In the genomic region with DNA sequence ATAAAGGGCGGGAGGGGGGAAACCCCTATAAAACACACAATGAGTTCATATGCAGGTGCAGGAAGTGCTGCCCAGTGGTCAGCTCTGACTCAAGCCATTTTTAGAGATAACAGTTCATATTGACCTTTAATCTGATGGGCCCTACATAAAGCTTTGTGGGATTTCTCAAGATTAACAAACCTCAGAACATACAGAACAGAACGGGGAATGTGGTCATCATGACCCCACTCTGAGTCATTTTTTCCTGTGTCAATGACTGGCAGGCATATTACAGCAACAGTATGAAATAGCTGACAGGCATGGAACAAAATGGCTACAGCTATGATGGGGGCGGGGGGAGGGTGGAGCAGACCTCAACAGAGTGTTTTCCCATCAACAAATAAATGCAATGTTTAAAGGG, we compare ENCODE assay signal across 25 mouse cellular contexts. TPM values are rescaled to one million over a fixed set of nuclear protein-coding genes. Genes with fewer than 3 reads are reported as not detected.
A peak's percentile ranks its signal among the peaks of the same experiment; 100 is the strongest.
DNase-seq lines count a peak whose midpoint lies in the region; ATAC-seq and TF ChIP-seq lines count a peak whose summit lies in the region.
"Had no signal": no experiment of that assay in that cellular context is flagged by ENCODE, and none has a peak within 500 bp of the region (broad histone marks: within the 10 kb centered on the region; RNA-seq: fewer than 3 reads in every experiment).

No protein-coding gene starts in this region.

- 0 out of 2 replicates have a peak, but pooled peaks cover 4% of the 10 kb centered on the region for H3K36me3 ChIP-seq in kidney, embryonic 16.5 days (ENCODE audit: insufficient read depth, low read length)
- no peaks in the 10 kb centered on the region for H3K36me3 ChIP-seq in hindbrain, embryonic 12.5 days
- H3K36me3 ChIP-seq: neural tube, embryonic 15.5 days had no signal

- peaks cover 9% of the 10 kb centered on the region for H3K4me1 ChIP-seq in embryonic fibroblast, embryonic 13.5 days (ENCODE audit: control insufficient read depth, insufficient read depth, low read length)
- H3K4me1 ChIP-seq in kidney, embryonic 16.5 days (ENCODE audit: insufficient read depth, low read length), result peaks cover 13% of the 10 kb centered on the region
- H3K4me1 ChIP-seq in hindbrain, embryonic 12.5 days, result peaks cover 16% of the 10 kb centered on the region

- whole genome bisulfite sequencing in kidney, embryonic 16.5 days, result 81% methylated on average over 3 of the region's 3 CpGs
- 86% methylated on average over 3 of the region's 3 CpGs for WGBS in hindbrain, embryonic 12.5 days

- no peak overlapping the region for H3K4me3 ChIP-seq in embryonic fibroblast, embryonic 13.5 days (ENCODE audit: insufficient read depth, low read length)
- H3K4me3 ChIP-seq in kidney, embryonic 16.5 days (ENCODE audit: low read length), result no peak overlapping the region
- H3K4me3 ChIP-seq in hindbrain, embryonic 12.5 days, result no peak overlapping the region
- H3K4me3 ChIP-seq: embryonic facial prominence, embryonic 15.5 days; forebrain, embryonic 12.5 days; left cerebral cortex, adult 2 months; limb, embryonic 10.5 days; liver, embryonic 12.5 days; midbrain, embryonic 10.5 days; neural tube, embryonic 15.5 days had no signal

- H3K27ac ChIP-seq in embryonic fibroblast, embryonic 13.5 days (ENCODE audit: insufficient read depth, low read length), result peak overlapping the region; percentile 54; the same call in 1 of the 2 replicates
- H3K27ac ChIP-seq in kidney, embryonic 16.5 days (ENCODE audit: low read length), result no peak overlapping the region
- no peak overlapping the region for H3K27ac ChIP-seq in hindbrain, embryonic 12.5 days
- H3K27ac ChIP-seq: embryonic facial prominence, embryonic 15.5 days; forebrain, embryonic 12.5 days; hindbrain, embryonic 14.5 days; left cerebral cortex, adult 2 months; limb, embryonic 10.5 days; liver, embryonic 12.5 days; midbrain, embryonic 10.5 days; neural tube, embryonic 15.5 days had no signal

- H3K9ac ChIP-seq in kidney, embryonic 16.5 days (replicated peaks; ENCODE audit: low read length), result no peak overlapping the region
- no peak overlapping the region for H3K9ac ChIP-seq in hindbrain, embryonic 12.5 days
- H3K9ac ChIP-seq: embryonic facial prominence, embryonic 15.5 days; forebrain, embryonic 12.5 days; hindbrain, embryonic 14.5 days; liver, embryonic 12.5 days; neural tube, embryonic 15.5 days had no signal

- H3K27me3 ChIP-seq in kidney, embryonic 16.5 days (ENCODE audit: insufficient read depth, low read length), result no peaks in the 10 kb centered on the region
- H3K27me3 ChIP-seq in hindbrain, embryonic 12.5 days, result no peaks in the 10 kb centered on the region
- H3K27me3 ChIP-seq: embryonic facial prominence, embryonic 15.5 days; forebrain, embryonic 12.5 days; liver, embryonic 12.5 days; neural tube, embryonic 15.5 days had no signal

- no peak overlapping the region for H3K4me2 ChIP-seq in kidney, embryonic 16.5 days (replicated peaks; ENCODE audit: low read depth, low read length)
- H3K4me2 ChIP-seq in hindbrain, embryonic 12.5 days (replicated peaks), result no peak overlapping the region
- H3K4me2 ChIP-seq: embryonic facial prominence, embryonic 15.5 days; forebrain, embryonic 12.5 days; hindbrain, embryonic 14.5 days; liver, embryonic 12.5 days; neural tube, embryonic 15.5 days had no signal

- no peak for TF ChIP-seq CTCF in embryonic fibroblast, embryonic 13.5 days (IDR thresholded peaks at IDR 0.05; ENCODE audit: borderline replicate concordance, insufficient read depth, low read length)

- TF ChIP-seq POLR2A in embryonic fibroblast, embryonic 13.5 days (IDR thresholded peaks at IDR 0.05; ENCODE audit: low read depth, low read length), result no peak

- no peaks in the 10 kb centered on the region for H3K9me3 ChIP-seq in kidney, embryonic 16.5 days (ENCODE audit: low read length)
- no peaks in the 10 kb centered on the region for H3K9me3 ChIP-seq in hindbrain, embryonic 12.5 days (replicated peaks)
- H3K9me3 ChIP-seq: embryonic facial prominence, embryonic 15.5 days; forebrain, embryonic 12.5 days; limb, embryonic 10.5 days; liver, embryonic 12.5 days; midbrain, embryonic 10.5 days; neural tube, embryonic 15.5 days had no signal

- peak; percentile 34 for DNase-seq in adrenal gland, adult 2 months
- no peak for DNase-seq in adrenal gland, postnatal 4 days (ENCODE audit: low spot score in 2 of 2)
- DNase-seq in layer of hippocampus, adult 8-10 months (ENCODE audit: low spot score in 2 of 2), result no peak
- DNase-seq: cerebellum, adult 11 months; cerebellum, postnatal 14 days; embryo, embryonic 11 days; gastrocnemius, postnatal 14 days; kidney, adult 18-20 months; right cerebral cortex, postnatal 4 days had no signal

- ATAC-seq in CD4-positive, CD25-positive, alpha-beta regulatory T cell, adult 4 months, result peak; percentile 66
- peak; percentile 58 for ATAC-seq in monocyte, adult 5-6 weeks (replicated peaks; ENCODE audit: insufficient number of reproducible peaks, low FRiP score, low TSS enrichment, poor library complexity, severe bottlenecking)
- ATAC-seq in kidney, embryonic 16.5 days (ENCODE audit: low FRiP score, low TSS enrichment), result no peak
- no peak for ATAC-seq in hindbrain, embryonic 12.5 days (ENCODE audit: low FRiP score)
- ATAC-seq: liver, embryonic 12.5 days had no signal

RNA-seq across cellular contexts. Expression of gene Dpep2nb, which starts 1.4 kb away (rescaled TPM):
- total RNA-seq in adrenal gland, adult 2 months (2021), result not detected
- polyA plus RNA-seq in adrenal gland, adult 2 months (2012; rRNA removed), result not detected in 2 replicates
- total RNA-seq in adrenal gland, postnatal 4 days (2021), result not detected
- polyA plus RNA-seq in CD4-positive, CD25-positive, alpha-beta regulatory T cell, adult 4 months (2017; shearing (Covaris generic)), result not detected
- not detected in 2 replicates for polyA plus RNA-seq in embryonic fibroblast, embryonic 13.5 days (2011; ENCODE audit: insufficient read length, low read depth, missing spikeins)
- total RNA-seq in monocyte, adult 5-6 weeks (2017), result 1.2 to 2.1 TPM (median 1.3 TPM) in 3 replicates
- polyA plus RNA-seq in kidney, embryonic 16.5 days (2015; fragmentation: Nextera tagmentation; extraction: Ambion mirVana), result not detected in 2 replicates
- not detected for total RNA-seq in layer of hippocampus, adult 8-10 months (2022)
- polyA plus RNA-seq in hindbrain, embryonic 12.5 days (2016; fragmentation: Nextera tagmentation; extraction: Ambion mirVana), result not detected in 2 replicates
- total RNA-seq: gastrocnemius, postnatal 14 days; heart, adult 8-10 months; left cerebral cortex, adult 2 months had no signal
- polyA plus RNA-seq: embryonic facial prominence, embryonic 15.5 days; forebrain, embryonic 12.5 days; hindbrain, embryonic 14.5 days; limb, embryonic 10.5 days; liver, embryonic 12.5 days; lung, embryonic 16.5 days had no signal

RNA-seq across cellular contexts. Expression of gene Ddx28, which starts 4.5 kb away (rescaled TPM):
- 10 to 100 TPM; 16.1 to 17.3 TPM for total RNA-seq in adrenal gland, adult 2 months (2021)
- 12.5 and 13.2 TPM in 2 replicates for polyA plus RNA-seq in adrenal gland, adult 2 months (2012; rRNA removed)
- total RNA-seq in adrenal gland, postnatal 4 days (2021), result 10 to 100 TPM; 15.4 to 16.2 TPM
- polyA plus RNA-seq in CD4-positive, CD25-positive, alpha-beta regulatory T cell, adult 4 months (2017; shearing (Covaris generic)), result 10 to 100 TPM in 1 of 2 experiments, 1 to 10 TPM in 1; 8.4 to 13.2 TPM
- polyA plus RNA-seq in embryonic fibroblast, embryonic 13.5 days (2011; ENCODE audit: insufficient read length, low read depth, missing spikeins), result 7.3 and 8.8 TPM in 2 replicates
- total RNA-seq in monocyte, adult 5-6 weeks (2017), result 25.7 to 34.8 TPM (median 33.9 TPM) in 3 replicates
- 19.8 and 21.2 TPM in 2 replicates for polyA plus RNA-seq in kidney, embryonic 16.5 days (2015; fragmentation: Nextera tagmentation; extraction: Ambion mirVana)
- total RNA-seq in layer of hippocampus, adult 8-10 months (2022), result 10 to 100 TPM; 12.9 to 15.3 (median 13.6) TPM
- polyA plus RNA-seq in hindbrain, embryonic 12.5 days (2016; fragmentation: Nextera tagmentation; extraction: Ambion mirVana), result 18.4 and 19.9 TPM in 2 replicates

RNA-seq across cellular contexts. Expression of gene Dus2, which starts 16.0 kb away (rescaled TPM):
- total RNA-seq in adrenal gland, adult 2 months (2021), result 10 to 100 TPM; 13.6 to 19.6 TPM
- 5.5 and 5.6 TPM in 2 replicates for polyA plus RNA-seq in adrenal gland, adult 2 months (2012; rRNA removed)
- 10 to 100 TPM; 15.0 to 15.3 TPM for total RNA-seq in adrenal gland, postnatal 4 days (2021)
- 10 to 100 TPM; 24.3 to 30.5 TPM for polyA plus RNA-seq in CD4-positive, CD25-positive, alpha-beta regulatory T cell, adult 4 months (2017; shearing (Covaris generic))
- 13.4 and 17.4 TPM in 2 replicates for polyA plus RNA-seq in embryonic fibroblast, embryonic 13.5 days (2011; ENCODE audit: insufficient read length, low read depth, missing spikeins)
- 4.4 to 16.1 TPM (median 14.3 TPM) in 3 replicates for total RNA-seq in monocyte, adult 5-6 weeks (2017)
- polyA plus RNA-seq in kidney, embryonic 16.5 days (2015; fragmentation: Nextera tagmentation; extraction: Ambion mirVana), result 19.7 and 24.6 TPM in 2 replicates
- 10 to 100 TPM; 20.5 to 23.4 (median 21.8) TPM for total RNA-seq in layer of hippocampus, adult 8-10 months (2022)
- 16.3 and 20.7 TPM in 2 replicates for polyA plus RNA-seq in hindbrain, embryonic 12.5 days (2016; fragmentation: Nextera tagmentation; extraction: Ambion mirVana)

RNA-seq across cellular contexts. Expression of gene Dpep3, which starts 27.9 kb away (rescaled TPM):
- not detected for total RNA-seq in adrenal gland, adult 2 months (2021)
- 0.21 TPM in 1 of 2 replicates, not detected in the other for polyA plus RNA-seq in adrenal gland, adult 2 months (2012; rRNA removed)
- not detected for total RNA-seq in adrenal gland, postnatal 4 days (2021)
- not detected for polyA plus RNA-seq in CD4-positive, CD25-positive, alpha-beta regulatory T cell, adult 4 months (2017; shearing (Covaris generic))
- not detected in 2 replicates for polyA plus RNA-seq in embryonic fibroblast, embryonic 13.5 days (2011; ENCODE audit: insufficient read length, low read depth, missing spikeins)
- 0.96 to 1.7 TPM (median 0.97 TPM) in 3 replicates for total RNA-seq in monocyte, adult 5-6 weeks (2017)
- not detected in 2 replicates for polyA plus RNA-seq in kidney, embryonic 16.5 days (2015; fragmentation: Nextera tagmentation; extraction: Ambion mirVana)
- total RNA-seq in layer of hippocampus, adult 8-10 months (2022), result not detected
- not detected in 2 replicates for polyA plus RNA-seq in hindbrain, embryonic 12.5 days (2016; fragmentation: Nextera tagmentation; extraction: Ambion mirVana)
- total RNA-seq: gastrocnemius, postnatal 14 days; heart, adult 8-10 months; left cerebral cortex, adult 2 months had no signal
- polyA plus RNA-seq: embryonic facial prominence, embryonic 15.5 days; forebrain, embryonic 12.5 days; heart, embryonic 16.5 days; hindbrain, embryonic 14.5 days; limb, embryonic 10.5 days; liver, embryonic 12.5 days; lung, embryonic 16.5 days; midbrain, embryonic 10.5 days; neural tube, embryonic 15.5 days had no signal

RNA-seq across cellular contexts. Expression of gene Slc12a4, which starts 41.2 kb away (rescaled TPM):
- 10 to 100 TPM; 40.2 to 60.5 TPM for total RNA-seq in adrenal gland, adult 2 months (2021)
- 62.4 and 63.2 TPM in 2 replicates for polyA plus RNA-seq in adrenal gland, adult 2 months (2012; rRNA removed)
- 10 to 100 TPM; 30.9 to 40.2 TPM for total RNA-seq in adrenal gland, postnatal 4 days (2021)
- polyA plus RNA-seq in CD4-positive, CD25-positive, alpha-beta regulatory T cell, adult 4 months (2017; shearing (Covaris generic)), result 1 to 10 TPM; 4.5 to 7.2 TPM
- 60.2 and 82.1 TPM in 2 replicates for polyA plus RNA-seq in embryonic fibroblast, embryonic 13.5 days (2011; ENCODE audit: insufficient read length, low read depth, missing spikeins)
- total RNA-seq in monocyte, adult 5-6 weeks (2017), result 2.7 to 13.5 TPM (median 8.1 TPM) in 3 replicates
- 36.1 and 36.2 TPM in 2 replicates for polyA plus RNA-seq in kidney, embryonic 16.5 days (2015; fragmentation: Nextera tagmentation; extraction: Ambion mirVana)
- total RNA-seq in layer of hippocampus, adult 8-10 months (2022), result 10 to 100 TPM; 19.4 to 24.7 (median 22.1) TPM
- 19.5 TPM in 2 replicates for polyA plus RNA-seq in hindbrain, embryonic 12.5 days (2016; fragmentation: Nextera tagmentation; extraction: Ambion mirVana)

Comparison
In these comparisons a context has a peak if more than half of its experiments do, and no peak if none do; other contexts are left out.
1. ATAC-seq: peak in CD4-positive, CD25-positive, alpha-beta regulatory T cell, adult 4 months (single experiment) and monocyte, adult 5-6 weeks (single experiment); none in kidney, embryonic 16.5 days (single experiment) and hindbrain, embryonic 12.5 days (single experiment).